19 mouse cellular contexts compared by ENCODE assay signal in the genomic region with DNA sequence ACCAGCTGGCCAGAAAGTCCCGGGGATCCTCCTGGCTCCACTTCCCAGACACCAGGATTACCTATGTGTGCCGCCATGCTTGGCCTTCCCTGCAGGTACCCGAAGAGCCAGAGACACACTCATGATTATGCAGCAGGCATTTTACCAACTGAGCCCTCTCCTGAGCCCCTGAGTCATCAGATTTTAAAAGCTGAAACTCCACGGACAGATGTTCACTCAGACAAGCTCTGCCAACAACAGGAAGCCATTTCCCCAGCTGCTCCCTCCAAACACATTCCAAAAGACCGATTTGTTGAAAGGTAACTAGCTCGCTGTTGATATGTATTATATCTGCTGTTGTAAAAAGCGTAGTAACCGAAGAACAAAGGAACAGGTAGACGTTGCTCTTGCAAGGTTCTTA.
DNase-seq lines count a peak whose midpoint lies in the region; ATAC-seq and TF ChIP-seq lines count a peak whose summit lies in the region.
"Had no signal": no experiment of that assay in that cellular context is flagged by ENCODE, and none has a peak within 500 bp of the region (broad histone marks: within the 10 kb centered on the region; RNA-seq: fewer than 3 reads in every experiment).

No protein-coding gene starts in this region.

- DNase-seq in forebrain, embryonic 11.5 days (ENCODE audit: low spot score) = no peak
- peak; percentile 9 for DNase-seq in layer of hippocampus, adult 11-12 months (ENCODE audit: low spot score)
- no peak for DNase-seq in layer of hippocampus, postnatal 10 days (ENCODE audit: low spot score in 2 of 2)
- peak; percentile 59 for DNase-seq in brain, embryonic 14.5 days (ENCODE audit: low read depth)
- DNase-seq in adrenal gland, adult (ENCODE audit: inconsistent age in 2 of 2, low spot score in 1 of 2) = no peak
- DNase-seq: B cell, adult 2 months; cerebellum, adult 8-10 months; gastrocnemius, postnatal 36 days; heart, postnatal 10 days; kidney, adult 18-20 months; thymus, postnatal 36 days had no signal

- no peak for ATAC-seq in forebrain, embryonic 15.5 days (replicated peaks)
- no peak for ATAC-seq in forebrain, embryonic 11.5 days (replicated peaks; ENCODE audit: low FRiP score)
- no peak for ATAC-seq in midbrain, embryonic 16.5 days
- no peak for ATAC-seq in midbrain, embryonic 13.5 days

- no peaks in the 10 kb centered on the region for H3K36me3 ChIP-seq in forebrain, embryonic 15.5 days
- H3K36me3 ChIP-seq in forebrain, embryonic 11.5 days (ENCODE audit: control insufficient read depth, insufficient read depth, low read length) = no peaks in the 10 kb centered on the region
- H3K36me3 ChIP-seq in midbrain, embryonic 16.5 days (ENCODE audit: control insufficient read depth, insufficient read depth, low read length) = no peaks in the 10 kb centered on the region
- H3K36me3 ChIP-seq in midbrain, embryonic 13.5 days = no peaks in the 10 kb centered on the region
- H3K36me3 ChIP-seq: embryonic facial prominence, embryonic 13.5 days; limb, embryonic 13.5 days; liver, embryonic 15.5 days had no signal

- TF ChIP-seq POLR2A in brain, embryonic 14.5 days (IDR thresholded peaks at IDR 0.05; ENCODE audit: borderline replicate concordance, extremely low read depth, insufficient read depth, insufficient read length, poor library complexity, severe bottlenecking) = no peak

- peaks cover 12% of the 10 kb centered on the region for H3K4me1 ChIP-seq in forebrain, embryonic 15.5 days
- H3K4me1 ChIP-seq in forebrain, embryonic 11.5 days (replicated peaks; ENCODE audit: control insufficient read depth, insufficient read depth, low read length) = peaks cover 9% of the 10 kb centered on the region; the same call in 1 of the 2 replicates
- peaks cover 9% of the 10 kb centered on the region for H3K4me1 ChIP-seq in midbrain, embryonic 16.5 days (ENCODE audit: control insufficient read depth, insufficient read depth, low read length)
- peaks cover 18% of the 10 kb centered on the region for H3K4me1 ChIP-seq in midbrain, embryonic 13.5 days (replicated peaks)
- H3K4me1 ChIP-seq: liver, embryonic 15.5 days had no signal

- no peaks in the 10 kb centered on the region for H3K27me3 ChIP-seq in forebrain, embryonic 15.5 days
- H3K27me3 ChIP-seq in forebrain, embryonic 11.5 days (ENCODE audit: control insufficient read depth, insufficient read depth, low read length) = no peaks in the 10 kb centered on the region
- no peaks in the 10 kb centered on the region for H3K27me3 ChIP-seq in midbrain, embryonic 16.5 days (ENCODE audit: control insufficient read depth, insufficient read depth, low read depth, low read length)
- H3K27me3 ChIP-seq in midbrain, embryonic 13.5 days = no peaks in the 10 kb centered on the region
- H3K27me3 ChIP-seq: embryonic facial prominence, embryonic 13.5 days; limb, embryonic 13.5 days; liver, embryonic 15.5 days had no signal

- no peaks in the 10 kb centered on the region for H3K9me3 ChIP-seq in forebrain, embryonic 15.5 days
- no peaks in the 10 kb centered on the region for H3K9me3 ChIP-seq in forebrain, embryonic 11.5 days (ENCODE audit: control insufficient read depth, low read length)
- H3K9me3 ChIP-seq in midbrain, embryonic 16.5 days (replicated peaks; ENCODE audit: control insufficient read depth, low read length, poor library complexity, severe bottlenecking) = no peaks in the 10 kb centered on the region
- no peaks in the 10 kb centered on the region for H3K9me3 ChIP-seq in midbrain, embryonic 13.5 days
- H3K9me3 ChIP-seq: embryonic facial prominence, embryonic 13.5 days; liver, embryonic 15.5 days had no signal

- H3K27ac ChIP-seq in forebrain, embryonic 15.5 days (replicated peaks) = peak overlapping the region; percentile 54
- H3K27ac ChIP-seq in forebrain, embryonic 11.5 days (ENCODE audit: low read depth, low read length) = no peak overlapping the region
- peak overlapping the region; percentile 28 for H3K27ac ChIP-seq in midbrain, embryonic 16.5 days (ENCODE audit: low read length)
- H3K27ac ChIP-seq in midbrain, embryonic 13.5 days = no peak overlapping the region
- H3K27ac ChIP-seq: embryonic facial prominence, embryonic 13.5 days; kidney, postnatal 0 days; limb, embryonic 13.5 days; liver, embryonic 15.5 days had no signal

- H3K9ac ChIP-seq in forebrain, embryonic 15.5 days (replicated peaks) = no peak overlapping the region
- no peak overlapping the region for H3K9ac ChIP-seq in forebrain, embryonic 11.5 days (ENCODE audit: low read length)
- H3K9ac ChIP-seq in midbrain, embryonic 16.5 days (ENCODE audit: low read depth, low read length) = no peak overlapping the region
- H3K9ac ChIP-seq in midbrain, embryonic 13.5 days (replicated peaks) = no peak overlapping the region
- H3K9ac ChIP-seq: embryonic facial prominence, embryonic 13.5 days; limb, embryonic 13.5 days; liver, embryonic 15.5 days had no signal

- no peak for TF ChIP-seq CTCF in brain, embryonic 14.5 days (IDR thresholded peaks at IDR 0.05; ENCODE audit: borderline replicate concordance, extremely low read depth, insufficient read depth, insufficient read length)

- H3K4me3 ChIP-seq in forebrain, embryonic 15.5 days = no peak overlapping the region
- no peak overlapping the region for H3K4me3 ChIP-seq in forebrain, embryonic 11.5 days (ENCODE audit: low read depth, low read length)
- H3K4me3 ChIP-seq in midbrain, embryonic 16.5 days (ENCODE audit: low read depth, low read length) = no peak overlapping the region
- no peak overlapping the region for H3K4me3 ChIP-seq in midbrain, embryonic 13.5 days (replicated peaks)
- H3K4me3 ChIP-seq: embryonic facial prominence, embryonic 13.5 days; limb, embryonic 13.5 days; liver, embryonic 15.5 days had no signal

- no peak overlapping the region for H3K4me2 ChIP-seq in forebrain, embryonic 15.5 days (replicated peaks)
- H3K4me2 ChIP-seq in forebrain, embryonic 11.5 days (ENCODE audit: low read depth, low read length, severe bottlenecking) = no peak overlapping the region
- H3K4me2 ChIP-seq in midbrain, embryonic 16.5 days (ENCODE audit: low read length) = no peak overlapping the region
- no peak overlapping the region for H3K4me2 ChIP-seq in midbrain, embryonic 13.5 days (replicated peaks)
- H3K4me2 ChIP-seq: embryonic facial prominence, embryonic 13.5 days; heart, embryonic 11.5 days; limb, embryonic 13.5 days; liver, embryonic 15.5 days had no signal

- 69% methylated on average over 9 of the region's 9 CpGs for WGBS in forebrain, embryonic 15.5 days
- 78% methylated on average over 9 of the region's 9 CpGs for WGBS in forebrain, embryonic 11.5 days
- 56% methylated on average over 9 of the region's 9 CpGs for WGBS in midbrain, embryonic 16.5 days
- WGBS in midbrain, embryonic 13.5 days = 69% methylated on average over 9 of the region's 9 CpGs

Comparison
In these comparisons a context has a peak if more than half of its experiments do, and no peak if none do; other contexts are left out.
1. H3K27ac ChIP-seq: peak in forebrain, embryonic 15.5 days (single experiment) and midbrain, embryonic 16.5 days (single experiment); none in forebrain, embryonic 11.5 days (single experiment) and midbrain, embryonic 13.5 days (single experiment).
2. DNase-seq: peak in layer of hippocampus, adult 11-12 months (single experiment) and brain, embryonic 14.5 days (single experiment); none in forebrain, embryonic 11.5 days (single experiment), layer of hippocampus, postnatal 10 days (0 of 2) and adrenal gland, adult (0 of 2).